Mouse (Mus musculus): ENCODE measurements at regions not wholly inside any gene's neighbourhood (a gene's known extent, or its start where the extent isn't known, plus 50 kb on each side); places are given as distances from the start of the nearest gene placed in this dataset.

DNA sequence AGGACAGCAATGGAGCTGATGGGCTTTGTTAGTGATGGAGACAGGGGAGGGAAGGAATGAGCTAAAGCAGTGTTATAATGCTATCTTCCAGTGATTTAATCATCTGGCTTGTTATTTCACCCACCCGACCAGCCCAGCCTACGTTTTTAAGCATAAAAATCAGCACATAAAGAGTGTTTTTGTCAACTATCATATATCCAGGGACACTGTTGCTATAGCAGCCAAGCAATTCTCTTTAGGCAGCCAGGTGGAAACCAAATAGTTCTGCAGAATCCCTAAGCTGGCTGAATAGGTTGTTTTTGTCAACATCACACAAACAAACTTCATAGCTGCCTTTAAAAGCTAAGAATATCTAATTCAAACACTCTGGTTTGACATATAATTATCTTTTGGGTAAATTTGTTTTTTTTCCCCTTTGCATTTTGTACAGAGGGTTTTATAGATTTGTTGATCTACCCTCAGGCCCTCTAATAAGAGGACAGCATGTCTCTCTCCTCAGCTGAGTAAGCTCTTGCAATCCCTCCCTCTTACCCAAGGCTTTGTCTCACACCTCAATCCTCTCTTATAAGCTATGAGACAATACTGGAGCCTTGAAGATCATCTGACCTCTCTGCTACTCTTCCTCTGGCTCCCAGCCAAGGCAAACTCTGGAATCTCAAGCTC, 104.7 kb upstream of the Camk2d start:
- no peak overlapping the region for H3K4me3 ChIP-seq (ENCODE audit: low read depth, low read length)
- no peaks in the 10 kb centered on the region for H3K27me3 ChIP-seq (ENCODE audit: insufficient read depth, low read length)
- ATAC-seq (no peak; the same call in 1 of the 2 replicates), DNase-seq (peak; percentile 9)
- H3K4me1 ChIP-seq (ENCODE audit: insufficient read depth), result no peaks in the 10 kb centered on the region
- H3K36me3 ChIP-seq (ENCODE audit: insufficient read depth), result no peaks in the 10 kb centered on the region
- no peak overlapping the region for H3K9ac ChIP-seq
- TF ChIP-seq CTCF (IDR thresholded peaks at IDR 0.05; ENCODE audit: low read depth), result no peak
- no peaks in the 10 kb centered on the region for H3K9me3 ChIP-seq (ENCODE audit: low read length)
- WGBS, result 16% methylated on average over 2 of the region's 2 CpGs
- H3K4me2 ChIP-seq (ENCODE audit: low read depth), result no peak overlapping the region
- H3K27ac ChIP-seq (ENCODE audit: low read depth, low read length), result no peak overlapping the region

DNA sequence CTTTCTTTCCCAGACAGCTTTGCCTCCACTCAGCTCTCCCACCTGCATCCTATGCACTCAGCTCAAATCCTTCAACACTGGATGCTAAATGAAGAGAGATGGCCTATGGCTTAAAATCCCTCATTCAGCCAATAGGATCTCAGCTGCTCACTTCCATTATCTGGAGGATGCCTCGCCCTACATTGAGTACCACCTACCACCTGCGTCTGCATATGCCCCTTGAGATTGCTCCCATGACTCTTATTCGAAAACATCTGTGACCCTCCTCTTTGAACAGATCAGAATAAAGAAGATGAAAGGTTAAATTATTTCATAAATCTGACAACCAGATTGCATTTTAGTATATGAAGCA, 104.2 kb upstream of the Camk2d start:
- Histone ChIP-seq H3K36me3 (ENCODE audit: insufficient read depth) (no peaks in the 10 kb centered on the region), H3K4me3 (ENCODE audit: low read depth, low read length) (no peak overlapping the region), H3K9me3 (ENCODE audit: low read length) (no peaks in the 10 kb centered on the region), H3K27me3 (ENCODE audit: insufficient read depth, low read length) (no peaks in the 10 kb centered on the region), H3K9ac (no peak overlapping the region), H3K4me2 (ENCODE audit: low read depth) (no peak overlapping the region), H3K27ac (ENCODE audit: low read depth, low read length) (no peak overlapping the region), H3K4me1 (ENCODE audit: insufficient read depth) (no peaks in the 10 kb centered on the region)
- no peak for DNase-seq
- WGBS, result 85% methylated on average over 3 of the region's 3 CpGs
- TF ChIP-seq CTCF (IDR thresholded peaks at IDR 0.05; ENCODE audit: low read depth), result no peak
- no peak for ATAC-seq

DNA sequence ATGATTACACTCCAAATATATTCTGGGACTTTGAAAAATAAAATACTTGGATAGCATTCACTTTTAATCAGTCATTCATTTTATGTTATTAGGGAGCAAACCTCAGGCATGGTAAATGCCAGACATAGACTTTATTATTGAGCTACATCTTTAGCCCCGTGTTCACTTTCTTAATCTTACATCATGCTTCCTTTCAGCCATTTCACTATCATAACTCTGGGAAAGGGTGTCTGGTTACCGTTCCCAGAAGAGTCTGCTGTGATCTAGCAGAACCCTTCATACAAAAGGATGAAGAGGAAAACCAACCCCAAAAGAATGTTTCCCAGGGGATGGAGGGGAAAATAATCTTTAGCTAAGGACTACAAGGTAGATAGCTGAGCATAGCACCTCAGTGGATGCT, 97.3 kb upstream of the Camk2d start:
- Histone ChIP-seq H3K27me3 (ENCODE audit: insufficient read depth, low read length) (no peaks in the 10 kb centered on the region), H3K9me3 (ENCODE audit: low read length) (no peaks in the 10 kb centered on the region), H3K4me1 (ENCODE audit: insufficient read depth) (no peaks in the 10 kb centered on the region), H3K4me2 (ENCODE audit: low read depth) (no peak overlapping the region), H3K4me3 (ENCODE audit: low read depth, low read length) (no peak overlapping the region), H3K9ac (no peak overlapping the region), H3K36me3 (ENCODE audit: insufficient read depth) (no peaks in the 10 kb centered on the region), H3K27ac (ENCODE audit: low read depth, low read length) (no peak overlapping the region)
- no peak for ATAC-seq
- 72% methylated on average over 2 of the region's 2 CpGs for WGBS
- DNase-seq, result no peak
- no peak for TF ChIP-seq CTCF (IDR thresholded peaks at IDR 0.05; ENCODE audit: low read depth)

DNA sequence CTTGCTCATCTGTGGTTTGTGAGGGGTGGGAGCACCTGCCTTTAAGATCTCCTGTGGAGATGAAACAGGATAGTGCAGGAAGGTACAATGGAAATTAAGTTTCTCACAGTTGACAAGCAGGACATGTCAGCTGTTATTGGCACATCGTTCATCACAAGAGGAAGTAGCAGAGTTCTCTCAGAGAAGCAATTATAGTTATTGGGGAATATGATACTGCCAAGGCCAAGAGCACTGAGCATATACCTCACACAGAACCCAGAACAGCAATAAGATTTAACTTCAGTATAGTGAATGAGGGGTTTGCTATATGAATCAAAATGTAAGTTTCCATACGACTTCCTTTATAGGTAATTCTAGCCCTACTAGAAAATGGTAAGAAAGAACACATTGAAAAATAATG, 95.9 kb upstream of the Camk2d start:
- no peaks in the 10 kb centered on the region for H3K4me1 ChIP-seq (ENCODE audit: insufficient read depth)
- ATAC-seq, result no peak
- H3K27ac ChIP-seq (ENCODE audit: low read depth, low read length), result no peak overlapping the region
- H3K36me3 ChIP-seq (ENCODE audit: insufficient read depth), result no peaks in the 10 kb centered on the region
- no peak overlapping the region for H3K4me3 ChIP-seq (ENCODE audit: low read depth, low read length)
- no peaks in the 10 kb centered on the region for H3K9me3 ChIP-seq (ENCODE audit: low read length)
- DNase-seq, result no peak
- H3K9ac ChIP-seq, result no peak overlapping the region
- WGBS, result 84% methylated on average over 2 of the region's 2 CpGs
- no peak for TF ChIP-seq CTCF (IDR thresholded peaks at IDR 0.05; ENCODE audit: low read depth)
- no peak overlapping the region for H3K4me2 ChIP-seq (ENCODE audit: low read depth)
- H3K27me3 ChIP-seq (ENCODE audit: insufficient read depth, low read length), result no peaks in the 10 kb centered on the region

DNA sequence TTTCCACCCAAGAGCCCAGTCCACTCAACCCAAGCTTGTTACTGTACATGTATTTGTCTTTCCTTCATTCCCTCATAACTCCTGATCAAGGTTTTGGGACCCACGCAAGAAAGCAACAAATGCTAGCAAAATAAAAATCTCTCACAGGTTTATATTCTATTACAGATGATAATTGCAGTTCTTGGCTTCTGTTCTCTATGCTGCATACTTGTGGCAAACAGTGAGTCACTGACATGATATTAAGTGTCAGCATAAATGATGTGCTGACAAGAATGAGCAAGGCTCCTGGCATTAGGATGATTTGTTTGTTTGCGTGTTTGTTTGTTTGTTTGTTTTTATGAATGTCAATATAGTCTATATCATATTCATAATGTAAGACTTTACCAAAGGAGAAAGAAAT, 94.3 kb upstream of the Camk2d start:
- TF ChIP-seq CTCF (IDR thresholded peaks at IDR 0.05; ENCODE audit: low read depth), result no peak
- Histone ChIP-seq H3K27ac (ENCODE audit: low read depth, low read length) (no peak overlapping the region), H3K9ac (no peak overlapping the region), H3K4me2 (ENCODE audit: low read depth) (no peak overlapping the region), H3K36me3 (ENCODE audit: insufficient read depth) (no peaks in the 10 kb centered on the region), H3K9me3 (ENCODE audit: low read length) (no peaks in the 10 kb centered on the region), H3K27me3 (ENCODE audit: insufficient read depth, low read length) (no peaks in the 10 kb centered on the region), H3K4me1 (ENCODE audit: insufficient read depth) (no peaks in the 10 kb centered on the region), H3K4me3 (ENCODE audit: low read depth, low read length) (no peak overlapping the region)
- ATAC-seq (no peak), DNase-seq (no peak)
- WGBS, result 99% methylated on average over 2 of the region's 2 CpGs

DNA sequence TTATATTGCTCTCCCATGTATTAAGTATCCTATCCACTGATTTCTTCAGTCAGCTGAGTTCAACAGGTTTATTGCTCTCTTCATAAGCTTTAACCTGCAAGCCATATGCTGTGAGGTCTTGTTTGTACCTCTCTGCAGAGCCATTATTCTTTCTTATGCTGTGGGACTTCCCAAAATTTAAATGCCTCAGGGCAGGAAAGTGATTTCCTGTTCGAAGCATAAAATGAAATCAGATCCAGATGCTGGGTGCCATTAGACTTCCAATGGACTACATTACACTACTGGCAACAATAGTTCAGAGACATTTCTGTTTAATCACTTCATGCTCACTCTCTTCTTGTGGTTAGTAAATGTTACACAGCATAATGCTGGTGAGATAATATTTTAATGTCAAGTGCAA, 90.4 kb upstream of the Camk2d start:
- no peak overlapping the region for H3K4me2 ChIP-seq (ENCODE audit: low read depth)
- no peaks in the 10 kb centered on the region for H3K4me1 ChIP-seq (ENCODE audit: insufficient read depth)
- H3K36me3 ChIP-seq (ENCODE audit: insufficient read depth), result no peaks in the 10 kb centered on the region
- no peak overlapping the region for H3K4me3 ChIP-seq (ENCODE audit: low read depth, low read length)
- ATAC-seq (no peak), DNase-seq (no peak)
- H3K9ac ChIP-seq, result no peak overlapping the region
- no peak for TF ChIP-seq CTCF (IDR thresholded peaks at IDR 0.05; ENCODE audit: low read depth)
- WGBS, result 79% methylated on average over 1 of the region's 1 CpGs
- no peaks in the 10 kb centered on the region for H3K27me3 ChIP-seq (ENCODE audit: insufficient read depth, low read length)
- no peaks in the 10 kb centered on the region for H3K9me3 ChIP-seq (ENCODE audit: low read length)
- no peak overlapping the region for H3K27ac ChIP-seq (ENCODE audit: low read depth, low read length)

DNA sequence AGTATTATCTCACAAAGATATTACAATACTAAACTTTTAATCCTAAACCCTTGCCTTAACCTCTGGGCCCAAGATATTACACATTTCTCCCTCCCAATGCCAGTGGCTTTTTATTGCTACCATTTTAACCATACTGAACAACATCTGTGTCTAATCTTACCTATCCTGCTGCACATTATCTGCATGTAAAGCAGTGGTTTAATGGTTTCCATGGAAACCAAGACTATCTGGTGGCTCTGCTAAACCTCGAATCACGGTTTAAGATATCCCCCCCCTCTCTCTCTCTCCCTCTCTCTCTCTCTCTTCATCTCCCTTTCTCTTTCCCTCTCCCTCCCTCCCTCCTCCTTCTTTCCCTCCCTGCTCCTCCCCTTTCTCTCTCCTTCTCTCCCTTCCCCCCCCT, 81.3 kb upstream of the Camk2d start:
- H3K27ac ChIP-seq (ENCODE audit: low read depth, low read length), result no peak overlapping the region
- H3K36me3 ChIP-seq (ENCODE audit: insufficient read depth), result no peaks in the 10 kb centered on the region
- DNase-seq (no peak), ATAC-seq (0 out of 2 replicates have a peak, but pooled peaks have one; percentile 65)
- no peak overlapping the region for H3K4me2 ChIP-seq (ENCODE audit: low read depth)
- no peaks in the 10 kb centered on the region for H3K27me3 ChIP-seq (ENCODE audit: insufficient read depth, low read length)
- H3K4me3 ChIP-seq (ENCODE audit: low read depth, low read length), result no peak overlapping the region
- WGBS, result 13% methylated on average over 2 of the region's 2 CpGs
- H3K9me3 ChIP-seq (ENCODE audit: low read length), result no peaks in the 10 kb centered on the region
- TF ChIP-seq CTCF (IDR thresholded peaks at IDR 0.05; ENCODE audit: low read depth), result no peak
- H3K4me1 ChIP-seq (ENCODE audit: insufficient read depth), result no peaks in the 10 kb centered on the region
- no peak overlapping the region for H3K9ac ChIP-seq

Data from forebrain, postnatal 0 days (tissue).